Mouse (Mus musculus): Measurements from ENCODE around the gene Ttc9. TPM values are rescaled to one million over a fixed set of nuclear protein-coding genes. Genes with fewer than 3 reads are reported as not detected.

Gene Ttc9
- polyA plus RNA-seq, 1 experiment, result not detected

DNA sequence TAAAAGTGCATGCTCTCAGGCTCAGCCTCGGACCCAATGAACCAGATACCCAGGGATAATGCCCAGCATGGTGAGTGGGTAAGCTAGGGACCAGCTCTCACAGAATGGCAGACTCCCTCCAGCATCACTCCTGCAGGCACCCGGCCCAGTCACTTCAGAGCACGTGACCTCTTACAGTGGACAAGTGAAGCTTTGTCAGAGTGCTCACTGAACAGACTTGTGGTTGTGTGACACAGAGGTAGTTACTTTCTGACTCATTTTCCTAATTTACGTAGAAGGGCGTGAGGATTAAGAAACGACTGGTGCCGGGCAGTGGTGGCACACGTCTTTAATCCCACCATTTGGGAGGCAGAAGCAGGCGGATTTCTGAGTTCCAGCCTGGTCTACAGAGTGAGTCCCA is 37.4 kb downstream of the Ttc9 start:
- TF ChIP-seq CTCF (IDR thresholded peaks at IDR 0.05; ENCODE audit: control insufficient read depth, insufficient read depth, low read length), result no peak
- TF ChIP-seq POLR2A (IDR thresholded peaks at IDR 0.05; ENCODE audit: borderline replicate concordance, control insufficient read depth, low read depth, low read length), result no peak
- Histone ChIP-seq H3K4me1 (ENCODE audit: control insufficient read depth, insufficient read depth, low read length) (no peaks in the 10 kb centered on the region), H3K27ac (ENCODE audit: control insufficient read depth, insufficient read depth, low read depth, low read length, poor library complexity) (no peak overlapping the region), H3K4me3 (replicated peaks; ENCODE audit: control insufficient read depth, low read depth, low read length) (no peak overlapping the region)
- 81% methylated on average over 9 of the region's 9 CpGs for WGBS

DNA sequence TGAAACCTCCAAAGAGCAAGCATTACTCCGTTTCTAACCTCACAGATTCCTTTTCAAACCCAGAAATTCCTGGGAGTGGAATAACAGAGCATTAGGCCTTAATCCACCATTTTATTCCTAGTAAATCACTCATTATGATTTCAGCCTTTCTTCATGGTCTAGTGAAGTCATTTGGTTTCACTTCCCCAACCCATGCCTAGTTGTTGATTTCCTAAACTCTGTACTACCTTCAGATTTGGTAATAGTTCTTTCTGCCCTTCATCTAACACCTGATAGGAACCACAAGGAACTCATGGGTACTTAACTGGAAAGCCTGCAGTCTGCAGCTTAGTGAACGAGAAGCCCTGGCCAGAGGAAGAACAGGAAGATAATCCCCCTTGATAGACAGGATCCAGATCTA is 44.5 kb downstream of the Ttc9 start:
- Histone ChIP-seq H3K4me1 (ENCODE audit: control insufficient read depth, insufficient read depth, low read length) (no peaks in the 10 kb centered on the region; the same call in 1 of the 2 replicates), H3K4me3 (replicated peaks; ENCODE audit: control insufficient read depth, low read depth, low read length) (no peak overlapping the region), H3K27ac (ENCODE audit: control insufficient read depth, insufficient read depth, low read depth, low read length, poor library complexity) (no peak overlapping the region)
- WGBS, result 39% methylated on average over 2 of the region's 2 CpGs
- TF ChIP-seq POLR2A (IDR thresholded peaks at IDR 0.05; ENCODE audit: borderline replicate concordance, control insufficient read depth, low read depth, low read length) (no peak), CTCF (IDR thresholded peaks at IDR 0.05; ENCODE audit: control insufficient read depth, insufficient read depth, low read length) (no peak)

DNA sequence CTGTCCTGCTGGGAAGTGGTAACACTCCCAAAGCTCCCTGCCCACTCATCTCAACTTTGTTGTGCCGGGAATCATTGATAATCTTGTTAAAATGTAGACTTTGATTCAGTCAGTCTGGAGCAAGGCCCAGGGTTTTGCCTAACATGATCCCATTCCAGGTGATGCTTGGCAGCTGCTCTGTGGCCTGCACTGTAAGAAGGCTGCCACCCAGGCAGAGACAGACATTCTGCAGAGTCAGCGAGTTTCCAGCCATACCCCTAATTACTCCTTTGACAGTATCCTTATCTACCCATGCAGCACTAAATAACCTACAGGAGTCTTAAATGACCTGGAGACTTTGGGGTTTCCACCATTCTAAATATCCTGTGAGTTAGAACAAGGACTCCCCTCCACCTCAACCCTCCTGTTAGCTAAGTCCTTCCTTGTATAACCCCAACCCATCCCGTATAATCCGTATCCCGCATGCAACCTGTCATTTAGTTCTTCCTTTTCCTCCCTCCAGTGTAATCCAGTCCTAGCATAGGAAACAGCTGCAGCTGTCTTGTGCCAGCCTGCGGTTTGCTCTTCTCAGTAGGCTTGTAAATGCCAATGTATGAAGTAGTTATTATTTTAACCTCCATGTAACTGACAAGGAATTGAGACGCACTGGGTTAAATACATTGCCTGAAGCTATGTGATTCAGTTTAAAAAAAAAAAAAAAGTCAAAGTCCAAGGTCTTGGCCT is 48.9 kb downstream of the Ttc9 start:
- WGBS, result 69% methylated on average over 7 of the region's 7 CpGs
- TF ChIP-seq CTCF (IDR thresholded peaks at IDR 0.05; ENCODE audit: control insufficient read depth, insufficient read depth, low read length) (no peak), POLR2A (IDR thresholded peaks at IDR 0.05; ENCODE audit: borderline replicate concordance, control insufficient read depth, low read depth, low read length) (no peak)
- H3K27ac ChIP-seq (ENCODE audit: control insufficient read depth, insufficient read depth, low read depth, low read length, poor library complexity), result no peak overlapping the region
- no peaks in the 10 kb centered on the region for H3K4me1 ChIP-seq (ENCODE audit: control insufficient read depth, insufficient read depth, low read length)
- no peak overlapping the region for H3K4me3 ChIP-seq (replicated peaks; ENCODE audit: control insufficient read depth, low read depth, low read length)

DNA sequence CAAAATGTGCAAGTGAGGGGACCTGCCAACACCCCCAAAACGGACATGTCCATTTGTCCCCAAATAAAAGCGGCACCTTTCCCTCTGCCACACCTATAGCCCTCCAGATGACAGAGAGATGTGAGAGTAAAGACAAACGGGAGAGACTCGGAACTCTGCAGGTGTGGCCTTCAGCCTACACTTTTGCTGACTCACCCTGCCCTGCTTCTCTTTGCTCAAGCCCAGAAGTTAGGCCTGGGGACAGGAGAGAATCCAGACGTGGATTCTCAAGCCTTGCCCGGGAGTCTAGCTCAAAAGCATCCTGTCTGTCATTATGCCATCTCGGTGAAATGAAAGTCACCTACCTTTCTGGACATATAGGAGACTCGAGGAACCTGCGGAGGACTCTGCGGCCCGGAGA is 52.3 kb downstream of the Ttc9 start:
- TF ChIP-seq POLR2A (IDR thresholded peaks at IDR 0.05; ENCODE audit: borderline replicate concordance, control insufficient read depth, low read depth, low read length) (no peak), CTCF (IDR thresholded peaks at IDR 0.05; ENCODE audit: control insufficient read depth, insufficient read depth, low read length) (no peak)
- Histone ChIP-seq H3K27ac (ENCODE audit: control insufficient read depth, insufficient read depth, low read depth, low read length, poor library complexity) (no peak overlapping the region), H3K4me3 (replicated peaks; ENCODE audit: control insufficient read depth, low read depth, low read length) (no peak overlapping the region), H3K4me1 (ENCODE audit: control insufficient read depth, insufficient read depth, low read length) (no peaks in the 10 kb centered on the region)
- 66% methylated on average over 11 of the region's 11 CpGs for WGBS

DNA sequence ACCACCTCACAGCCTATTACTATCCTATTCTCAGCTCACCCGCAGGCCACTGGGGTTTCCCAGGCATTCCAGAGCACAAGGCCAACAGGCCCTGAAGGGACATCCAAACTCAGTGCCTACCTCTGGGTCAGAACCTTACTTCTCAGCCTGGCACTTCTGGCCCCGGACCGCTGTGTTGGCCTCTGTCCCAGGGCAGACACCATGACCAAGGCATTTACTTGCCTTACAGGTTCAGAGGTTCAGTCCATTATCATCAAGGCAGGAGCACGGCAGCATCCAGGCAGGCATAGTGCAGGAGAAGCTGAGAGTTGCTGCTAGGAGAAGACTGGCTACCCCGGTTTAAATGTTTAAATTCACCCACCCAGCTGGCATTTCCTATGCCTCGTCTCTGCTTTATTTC is 53.0 kb downstream of the Ttc9 start:
- Histone ChIP-seq H3K4me3 (replicated peaks; ENCODE audit: control insufficient read depth, low read depth, low read length) (no peak overlapping the region), H3K4me1 (ENCODE audit: control insufficient read depth, insufficient read depth, low read length) (no peaks in the 10 kb centered on the region), H3K27ac (ENCODE audit: control insufficient read depth, insufficient read depth, low read depth, low read length, poor library complexity) (no peak overlapping the region)
- TF ChIP-seq POLR2A (IDR thresholded peaks at IDR 0.05; ENCODE audit: borderline replicate concordance, control insufficient read depth, low read depth, low read length) (no peak), CTCF (IDR thresholded peaks at IDR 0.05; ENCODE audit: control insufficient read depth, insufficient read depth, low read length) (no peak)
- WGBS, result 82% methylated on average over 6 of the region's 6 CpGs

DNA sequence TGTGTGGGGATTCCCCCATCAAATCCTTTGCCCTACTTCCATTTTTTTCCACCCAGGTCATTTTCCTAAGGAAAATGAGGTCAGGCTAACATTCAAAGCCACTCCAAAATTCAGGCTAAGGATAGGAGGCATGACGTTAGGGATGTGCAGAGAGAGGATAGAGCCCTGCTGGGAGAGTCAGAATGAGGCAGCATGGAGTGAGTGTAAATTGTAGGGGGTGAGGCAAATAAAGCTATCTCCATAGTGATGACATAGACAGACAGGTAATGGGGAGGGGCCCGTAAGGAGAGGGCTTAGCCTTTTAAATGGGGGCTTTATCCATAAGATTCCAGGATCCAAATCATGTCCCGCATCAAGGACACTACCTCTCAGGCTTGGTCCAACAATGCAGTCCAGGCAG is 54.9 kb downstream of the Ttc9 start:
- Histone ChIP-seq H3K4me3 (replicated peaks; ENCODE audit: control insufficient read depth, low read depth, low read length) (no peak overlapping the region), H3K4me1 (ENCODE audit: control insufficient read depth, insufficient read depth, low read length) (no peaks in the 10 kb centered on the region), H3K27ac (ENCODE audit: control insufficient read depth, insufficient read depth, low read depth, low read length, poor library complexity) (no peak overlapping the region)
- no peak for TF ChIP-seq CTCF (IDR thresholded peaks at IDR 0.05; ENCODE audit: control insufficient read depth, insufficient read depth, low read length)
- TF ChIP-seq POLR2A (IDR thresholded peaks at IDR 0.05; ENCODE audit: borderline replicate concordance, control insufficient read depth, low read depth, low read length), result no peak
- WGBS, result 87% methylated on average over 3 of the region's 3 CpGs

DNA sequence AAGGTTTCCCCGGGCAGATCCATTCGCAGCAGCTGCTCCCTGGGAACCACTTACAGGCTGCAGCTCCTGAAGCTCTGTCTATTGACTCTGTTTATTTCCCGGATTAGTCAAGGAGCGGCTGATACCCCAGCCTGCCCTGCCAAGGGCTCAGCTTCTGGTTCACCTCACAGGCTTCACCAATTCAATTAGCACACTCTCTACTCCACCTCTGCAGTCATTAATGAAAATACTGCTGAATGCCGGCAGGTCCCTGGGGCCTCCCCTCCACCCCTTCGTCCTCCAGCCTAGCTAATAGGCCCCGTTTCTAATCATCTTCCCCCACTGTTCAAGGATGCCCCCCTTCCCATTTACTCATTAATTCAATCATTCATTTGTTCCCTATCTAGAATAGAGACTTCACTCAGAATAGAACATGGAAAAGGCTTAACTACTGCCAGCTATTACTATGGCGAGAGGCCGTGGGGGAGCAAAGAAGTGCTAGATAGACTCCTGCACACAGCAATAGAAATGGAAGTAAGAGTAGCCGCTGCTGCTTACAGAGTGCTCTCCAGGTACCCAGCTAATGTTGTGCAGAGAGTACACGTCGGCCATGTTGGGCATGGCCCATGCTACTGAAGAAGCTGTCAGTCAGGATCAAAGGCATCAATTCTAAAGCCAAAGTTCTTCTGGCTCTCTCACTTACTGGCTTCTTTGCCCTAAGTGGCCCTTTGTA is 55.5 kb downstream of the Ttc9 start:
- WGBS, result 82% methylated on average over 12 of the region's 12 CpGs
- Histone ChIP-seq H3K27ac (ENCODE audit: control insufficient read depth, insufficient read depth, low read depth, low read length, poor library complexity) (no peak overlapping the region), H3K4me1 (ENCODE audit: control insufficient read depth, insufficient read depth, low read length) (no peaks in the 10 kb centered on the region), H3K4me3 (replicated peaks; ENCODE audit: control insufficient read depth, low read depth, low read length) (no peak overlapping the region)
- no peak for TF ChIP-seq CTCF (IDR thresholded peaks at IDR 0.05; ENCODE audit: control insufficient read depth, insufficient read depth, low read length)

DNA sequence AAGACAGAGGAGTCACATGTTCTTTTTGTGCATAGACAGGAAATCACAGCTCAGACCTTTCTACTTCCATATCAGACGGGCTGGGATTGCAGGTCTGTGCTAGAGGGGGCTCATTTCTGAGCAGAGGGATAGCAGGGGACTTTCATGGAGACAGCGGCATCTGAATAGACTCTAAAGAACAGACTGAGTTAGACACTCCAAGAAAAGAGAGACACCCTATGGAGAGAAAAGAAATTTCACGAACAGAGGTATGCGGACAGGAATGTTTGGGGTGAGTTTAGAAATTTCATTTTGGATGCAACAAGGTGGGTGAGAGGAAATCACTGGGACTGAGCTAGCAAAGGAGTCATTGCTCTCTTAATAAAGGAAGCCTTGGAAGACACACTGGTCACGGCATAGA is 56.8 kb downstream of the Ttc9 start:
- no peak for TF ChIP-seq POLR2A (IDR thresholded peaks at IDR 0.05; ENCODE audit: borderline replicate concordance, control insufficient read depth, low read depth, low read length)
- WGBS, result 73% methylated on average over 5 of the region's 5 CpGs

More for the DNA sequence above, 56.8 kb downstream of the Ttc9 start:
- Histone ChIP-seq H3K27ac (ENCODE audit: control insufficient read depth, insufficient read depth, low read depth, low read length, poor library complexity) (no peak overlapping the region), H3K4me1 (ENCODE audit: control insufficient read depth, insufficient read depth, low read length) (no peaks in the 10 kb centered on the region), H3K4me3 (replicated peaks; ENCODE audit: control insufficient read depth, low read depth, low read length) (no peak overlapping the region)

Data from bone marrow, adult 2 months (tissue).